Mouse (Mus musculus) liver, embryonic 16.5 days (tissue): ENCODE results near the gene Gtsf2. TPM values are rescaled to one million over a fixed set of nuclear protein-coding genes. Genes with fewer than 3 reads are reported as not detected.
"Not testable (repeated sequence)": the region's sequence is repeated elsewhere in the genome, so short reads cannot be mapped to it uniquely, and the experiment has no call there.

Source experiments
- ATAC-seq: fragments of 200-750 bp; cut with Nextera tagmentation; 2 replicates; pipeline ENCODE4 v1.8.0; 2017; ENCODE audit warnings: low read depth, mild to moderate bottlenecking, moderate number of reproducible peaks, moderate library complexity
- H3K27ac ChIP-seq: fragments of 300-500 bp; sonication (generic); 2 replicates; pipeline ENCODE4 v1.5.1; 2014; ENCODE audit warnings: mild to moderate bottlenecking, low read length
- H3K27me3 ChIP-seq: fragments of 300-500 bp; sonication (generic); 2 replicates; pipeline ENCODE4 v1.6.1; 2014; ENCODE audit warnings: low read depth, low read length, mixed read lengths; ENCODE audit not compliant: control insufficient read depth, insufficient read depth
- H3K36me3 ChIP-seq: fragments of 300-500 bp; sonication (generic); 2 replicates; pipeline ENCODE4 v1.6.1; 2014; ENCODE audit warnings: mild to moderate bottlenecking; ENCODE audit not compliant: control insufficient read depth, insufficient read depth
- H3K4me1 ChIP-seq: fragments of 300-500 bp; sonication (generic); 2 replicates; pipeline ENCODE4 v1.6.1; 2014; ENCODE audit warnings: low read depth, low read length, mixed read lengths; ENCODE audit not compliant: control insufficient read depth
- H3K4me2 ChIP-seq: fragments of 300-500 bp; sonication (generic); 2 replicates; pipeline ENCODE4 v1.6.1; 2014; ENCODE audit warnings: low read depth, low read length, mixed read lengths
- H3K4me3 ChIP-seq: fragments of 300-500 bp; sonication (generic); 2 replicates; pipeline ENCODE4 v1.5.1; 2014; ENCODE audit warnings: low read depth, mild to moderate bottlenecking, low read length
- H3K9ac ChIP-seq: fragments of 300-500 bp; sonication (generic); 2 replicates; pipeline ENCODE4 v1.6.1; 2014; ENCODE audit warnings: low read depth, low read length
- H3K9me3 ChIP-seq: fragments of 300-500 bp; sonication (generic); replicated peaks from 2 replicates; pipeline ENCODE4 v1.6.1; 2016; ENCODE audit warnings: low read length; ENCODE audit not compliant: control insufficient read depth
- WGBS: fragments of 180-500 bp; shearing (Covaris S2); extraction: QIAGEN DNeasy Blood & Tissue Kit; methylation state at CpG from one replicate; pipeline ENCODE4 v1.1.7; 2014; ENCODE audit not compliant: insufficient replicate concordance; 5-methylcytosine and 5-hydroxymethylcytosine counted together
- polyA plus RNA-seq: library from polyadenylated mRNA; unstranded; fragments of >200 nt; fragmentation: Nextera tagmentation; extraction: Ambion mirVana; gene quantifications from 2 replicates; pipeline ENCODE4 v1.2.1, GENCODE M21; 2015

Gtsf2 gene
- polyA plus RNA-seq, 1 experiment from 2014 or later, result not detected

GRCm38 (mm10) chr15:103427017-103427416, 21.3 kb downstream of the Gtsf2 start:
- ATAC-seq, result no peak
- Histone ChIP-seq H3K27me3 (no peaks in the 10 kb centered on the region), H3K27ac (no peak overlapping the region), H3K4me3 (no peak overlapping the region), H3K4me1 (no peaks in the 10 kb centered on the region), H3K36me3 (no peaks in the 10 kb centered on the region), H3K9ac (no peak overlapping the region), H3K4me2 (no peak overlapping the region), H3K9me3 (no peaks in the 10 kb centered on the region)
- 37% methylated on average over 2 of the region's 2 CpGs for WGBS

- not testable (repeated sequence) for H3K27ac ChIP-seq, H3K9ac ChIP-seq, H3K27me3 ChIP-seq, H3K36me3 ChIP-seq, H3K4me1 ChIP-seq, H3K4me2 ChIP-seq, ATAC-seq, H3K4me3 ChIP-seq, H3K9me3 ChIP-seq
- WGBS, result 73% methylated on average over 2 of the region's 3 CpGs
Measured at GRCm38 (mm10) chr15:103405586-103405985, 42.7 kb downstream of the Gtsf2 start.

GRCm38 (mm10) chr15:103401361-103401760, 46.9 kb downstream of the Gtsf2 start:
- Histone ChIP-seq H3K4me1 (no peaks in the 10 kb centered on the region), H3K27ac (no peak overlapping the region), H3K4me3 (no peak overlapping the region), H3K4me2 (no peak overlapping the region), H3K9me3 (no peaks in the 10 kb centered on the region), H3K27me3 (no peaks in the 10 kb centered on the region), H3K9ac (no peak overlapping the region), H3K36me3 (no peaks in the 10 kb centered on the region)
- no peak for ATAC-seq
- 66% methylated on average over 5 of the region's 5 CpGs for WGBS

GRCm38 (mm10) chr15:103393577-103393976, 54.7 kb downstream of the Gtsf2 start:
- no peaks in the 10 kb centered on the region for H3K36me3 ChIP-seq
- no peak overlapping the region for H3K4me3 ChIP-seq
- H3K4me2 ChIP-seq, result no peak overlapping the region
- ATAC-seq, result no peak
- no peaks in the 10 kb centered on the region for H3K4me1 ChIP-seq
- no peaks in the 10 kb centered on the region for H3K9me3 ChIP-seq
- no peak overlapping the region for H3K9ac ChIP-seq
- no peak overlapping the region for H3K27ac ChIP-seq
- H3K27me3 ChIP-seq, result no peaks in the 10 kb centered on the region

Other genes starting within 250 kb of the Gtsf2 start
- gene Cbx5, start 208.7 kb downstream of the Gtsf2 start, polyA plus RNA-seq, result 40.6 and 45.9 TPM in 2 replicates
- 174 and 193 TPM in 2 replicates for gene Hnrnpa1, start 208.0 kb downstream of the Gtsf2 start, polyA plus RNA-seq
- 202 and 220 TPM in 2 replicates for gene Nfe2, start 190.1 kb downstream of the Gtsf2 start, polyA plus RNA-seq
- gene Copz1, start 175.8 kb downstream of the Gtsf2 start, polyA plus RNA-seq, result 194 TPM in 2 replicates
- gene Gpr84, start 137.9 kb downstream of the Gtsf2 start, polyA plus RNA-seq, result 1.0 and 1.1 TPM in 2 replicates
- 5.5 and 7.0 TPM in 2 replicates for gene Zfp385a, start 108.4 kb downstream of the Gtsf2 start, polyA plus RNA-seq
- gene Itga5, start 81.7 kb downstream of the Gtsf2 start, polyA plus RNA-seq, result 18.4 and 19.6 TPM in 2 replicates
- not detected in 2 replicates for gene Gtsf1, start 18.0 kb downstream of the Gtsf2 start, polyA plus RNA-seq
- 8.1 TPM in 2 replicates for gene Nckap1l, start 5.3 kb upstream of the Gtsf2 start, polyA plus RNA-seq
- gene Pde1b, start 54.6 kb upstream of the Gtsf2 start, polyA plus RNA-seq, result 0.31 and 0.34 TPM in 2 replicates
- 0.36 and 1.0 TPM in 2 replicates for gene Ppp1r1a, start 89.5 kb upstream of the Gtsf2 start, polyA plus RNA-seq
- gene Glycam1, start 116.6 kb upstream of the Gtsf2 start, polyA plus RNA-seq, result not detected in 2 replicates